8 mouse cellular contexts compared by ENCODE assay signal in the genomic region with DNA sequence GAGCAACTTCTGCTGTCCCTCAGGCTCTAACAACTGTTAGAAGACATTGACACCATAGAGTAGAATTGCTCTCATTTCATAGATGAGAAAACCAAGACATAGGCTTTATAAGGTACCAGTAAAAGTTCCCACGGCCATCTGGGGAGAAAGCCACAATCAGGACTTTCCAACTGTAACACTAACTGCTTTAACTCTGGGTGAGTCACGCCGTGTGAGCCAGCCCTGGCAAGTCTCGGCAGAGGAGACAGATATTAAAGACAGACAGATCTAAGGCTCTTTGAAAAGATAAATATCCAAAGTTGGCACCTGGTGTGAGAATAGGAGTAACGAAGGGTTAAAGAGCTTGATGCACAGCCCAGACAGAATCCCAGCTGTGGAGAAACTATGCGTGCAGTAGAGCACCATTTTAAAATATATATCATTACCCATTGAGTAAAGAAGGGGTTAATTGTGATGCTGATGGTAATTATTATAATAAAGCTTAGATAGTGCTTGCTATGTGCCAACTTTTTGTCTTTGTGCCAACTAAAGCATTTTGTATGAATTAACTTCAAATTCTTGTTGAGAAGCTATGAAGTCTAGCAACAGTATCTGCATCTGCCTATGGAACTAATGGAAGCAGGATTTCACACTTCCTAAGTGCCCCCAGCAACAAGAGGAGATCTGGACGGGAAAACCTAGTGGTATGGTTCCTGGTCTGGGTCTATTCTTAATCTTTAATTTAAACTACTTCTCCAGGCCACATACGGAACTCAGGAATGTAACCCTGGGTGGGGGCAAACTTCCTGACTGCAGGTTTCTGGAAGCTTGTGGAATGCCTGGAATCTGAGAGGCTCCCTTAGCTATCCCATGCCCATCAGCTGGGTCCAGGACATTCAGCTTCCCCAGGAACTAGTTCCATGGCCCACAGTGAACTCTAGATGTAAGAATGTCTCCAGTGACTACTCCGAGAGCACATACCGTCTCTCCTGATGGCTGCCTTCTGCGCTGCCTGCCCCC.
DNase-seq lines count a peak whose midpoint lies in the region; ATAC-seq and TF ChIP-seq lines count a peak whose summit lies in the region.

No protein-coding gene starts in this region.

- no peak overlapping the region for H3K4me3 ChIP-seq in lung, postnatal 0 days (ENCODE audit: low read depth, low read length)
- no peak overlapping the region for H3K4me3 ChIP-seq in embryonic facial prominence, embryonic 15.5 days (replicated peaks)
- H3K4me3 ChIP-seq in stomach, postnatal 0 days (ENCODE audit: low read depth, low read length), result no peak overlapping the region
- H3K4me3 ChIP-seq in hindbrain, embryonic 11.5 days (ENCODE audit: low read depth, low read length), result no peak overlapping the region

- peak; percentile 44 for ATAC-seq in lung, postnatal 0 days
- ATAC-seq in embryonic facial prominence, embryonic 15.5 days (ENCODE audit: insufficient number of reproducible peaks, low FRiP score, low TSS enrichment, low read depth), result peak; percentile 32
- ATAC-seq in stomach, postnatal 0 days (ENCODE audit: low FRiP score, low TSS enrichment), result no peak
- no peak for ATAC-seq in activated CD4-positive, CD25-positive, alpha-beta regulatory T cell, adult 4 months
- no peak for ATAC-seq in hindbrain, embryonic 11.5 days (ENCODE audit: low FRiP score)

- H3K4me1 ChIP-seq in lung, postnatal 0 days (ENCODE audit: insufficient read depth, low read depth, low read length), result peaks cover 24% of the 10 kb centered on the region; the same call in 1 of the 2 replicates
- H3K4me1 ChIP-seq in embryonic facial prominence, embryonic 15.5 days, result peaks cover 90% of the 10 kb centered on the region
- 0 out of 2 replicates have a peak, but pooled peaks cover 8% of the 10 kb centered on the region for H3K4me1 ChIP-seq in stomach, postnatal 0 days (replicated peaks; ENCODE audit: control insufficient read depth, insufficient read depth)
- H3K4me1 ChIP-seq in hindbrain, embryonic 11.5 days (replicated peaks; ENCODE audit: control insufficient read depth, insufficient read depth, low read length), result no peaks in the 10 kb centered on the region

- H3K27me3 ChIP-seq in lung, postnatal 0 days (replicated peaks; ENCODE audit: insufficient read depth, low read length), result no peaks in the 10 kb centered on the region
- H3K27me3 ChIP-seq in embryonic facial prominence, embryonic 15.5 days, result no peaks in the 10 kb centered on the region
- H3K27me3 ChIP-seq in stomach, postnatal 0 days (ENCODE audit: control insufficient read depth, insufficient read depth, low read length), result no peaks in the 10 kb centered on the region
- H3K27me3 ChIP-seq in hindbrain, embryonic 11.5 days (ENCODE audit: control insufficient read depth, insufficient read depth, low read length), result no peaks in the 10 kb centered on the region

- H3K4me2 ChIP-seq in lung, postnatal 0 days (replicated peaks; ENCODE audit: low read depth, low read length), result no peak overlapping the region
- H3K4me2 ChIP-seq in embryonic facial prominence, embryonic 15.5 days (replicated peaks), result no peak overlapping the region
- H3K4me2 ChIP-seq in stomach, postnatal 0 days (replicated peaks; ENCODE audit: low read depth), result no peak overlapping the region
- no peak overlapping the region for H3K4me2 ChIP-seq in hindbrain, embryonic 11.5 days (replicated peaks; ENCODE audit: low read depth, low read length)

- no peak; the same call in 1 of the 2 replicates for TF ChIP-seq EP300 in lung, postnatal 0 days (IDR thresholded peaks at IDR 0.05)
- no peak for TF ChIP-seq EP300 in stomach, postnatal 0 days (optimal IDR thresholded peaks at IDR 0.05)

- H3K9ac ChIP-seq in lung, postnatal 0 days (replicated peaks; ENCODE audit: low read depth), result no peak overlapping the region
- no peak overlapping the region for H3K9ac ChIP-seq in embryonic facial prominence, embryonic 15.5 days
- H3K9ac ChIP-seq in stomach, postnatal 0 days (ENCODE audit: low read length), result no peak overlapping the region
- H3K9ac ChIP-seq in hindbrain, embryonic 11.5 days (ENCODE audit: low read depth, low read length), result no peak overlapping the region

- TF ChIP-seq CTCF in lung, postnatal 0 days (IDR thresholded peaks at IDR 0.05), result no peak
- no peak for TF ChIP-seq CTCF in stomach, postnatal 0 days (IDR thresholded peaks at IDR 0.05; ENCODE audit: low read depth)

- H3K9me3 ChIP-seq in lung, postnatal 0 days (ENCODE audit: low read length), result no peaks in the 10 kb centered on the region
- no peaks in the 10 kb centered on the region for H3K9me3 ChIP-seq in embryonic facial prominence, embryonic 15.5 days (replicated peaks)
- H3K9me3 ChIP-seq in stomach, postnatal 0 days (ENCODE audit: control insufficient read depth, low read length), result no peaks in the 10 kb centered on the region
- no peaks in the 10 kb centered on the region for H3K9me3 ChIP-seq in hindbrain, embryonic 11.5 days (ENCODE audit: control insufficient read depth, low read length)

- no peak overlapping the region for H3K27ac ChIP-seq in lung, postnatal 0 days (ENCODE audit: low read length)
- peak overlapping the region; percentile 68 for H3K27ac ChIP-seq in embryonic facial prominence, embryonic 15.5 days (replicated peaks)
- H3K27ac ChIP-seq in stomach, postnatal 0 days (replicated peaks), result no peak overlapping the region
- no peak overlapping the region for H3K27ac ChIP-seq in hindbrain, embryonic 11.5 days (ENCODE audit: low read depth, low read length)

- WGBS in lung, postnatal 0 days, result 37% methylated on average over 11 of the region's 11 CpGs
- WGBS in embryonic facial prominence, embryonic 15.5 days, result 32% methylated on average over 11 of the region's 11 CpGs
- 41% methylated on average over 11 of the region's 11 CpGs for WGBS in stomach, postnatal 0 days
- WGBS in hindbrain, embryonic 11.5 days, result 72% methylated on average over 11 of the region's 11 CpGs

- DNase-seq in heart, adult 11 months, result peak; percentile 93
- DNase-seq in heart, adult 9 months (ENCODE audit: low spot score in 2 of 2), result no peak
- no peak for DNase-seq in lung, postnatal 0 days (ENCODE audit: low spot score)
- no peak for DNase-seq in lung, postnatal 36 days
- peak; percentile 8 for DNase-seq in stomach, postnatal 0 days (ENCODE audit: low spot score)
- no peak for DNase-seq in hindbrain, embryonic 11.5 days (ENCODE audit: low spot score)

- no peaks in the 10 kb centered on the region for H3K36me3 ChIP-seq in lung, postnatal 0 days (ENCODE audit: insufficient read depth, low read length)
- no peaks in the 10 kb centered on the region for H3K36me3 ChIP-seq in embryonic facial prominence, embryonic 15.5 days
- no peaks in the 10 kb centered on the region for H3K36me3 ChIP-seq in stomach, postnatal 0 days (ENCODE audit: control insufficient read depth, insufficient read depth, low read length)
- no peaks in the 10 kb centered on the region for H3K36me3 ChIP-seq in hindbrain, embryonic 11.5 days (ENCODE audit: control insufficient read depth, insufficient read depth, low read length)

Comparison
In these comparisons a context has a peak if more than half of its experiments do, and no peak if none do; other contexts are left out.
1. DNase-seq: peak in heart, adult 11 months (single experiment) and stomach, postnatal 0 days (single experiment); none in heart, adult 9 months (0 of 2), lung, postnatal 0 days (single experiment), lung, postnatal 36 days (single experiment) and hindbrain, embryonic 11.5 days (single experiment).
2. ATAC-seq: peak in lung, postnatal 0 days (single experiment) and embryonic facial prominence, embryonic 15.5 days (single experiment); none in stomach, postnatal 0 days (single experiment), activated CD4-positive, CD25-positive, alpha-beta regulatory T cell, adult 4 months (single experiment) and hindbrain, embryonic 11.5 days (single experiment).